Mouse (Mus musculus) testis, adult 2 months (tissue): ENCODE measurements around the gene Coq10a. TPM values are rescaled to one million over a fixed set of nuclear protein-coding genes. Genes with fewer than 3 reads are reported as not detected.
A peak's percentile ranks its signal among the peaks of the same experiment; 100 is the strongest.

Experiments used
- H3K27ac ChIP-seq: fragments of 200-500 bp; 2 replicates; pipeline ENCODE4 v1.5.1; 2012; ENCODE audit warnings: low read depth, low read length; ENCODE audit not compliant: control insufficient read depth, insufficient read depth
- H3K27me3 ChIP-seq: fragments of 200-500 bp; 2 replicates; pipeline ENCODE4 v1.6.1; 2012; ENCODE audit warnings: mild to moderate bottlenecking, low read length, moderate library complexity; ENCODE audit not compliant: control insufficient read depth, insufficient read depth
- H3K36me3 ChIP-seq: fragments of 200-500 bp; 2 replicates; pipeline ENCODE4 v1.6.1; 2012; ENCODE audit warnings: mild to moderate bottlenecking, low read length; ENCODE audit not compliant: control insufficient read depth, insufficient read depth
- H3K4me1 ChIP-seq: fragments of 200-500 bp; 2 replicates; pipeline ENCODE4 v1.6.1; 2012; ENCODE audit warnings: low read length; ENCODE audit not compliant: control insufficient read depth, insufficient read depth
- H3K4me3 ChIP-seq: fragments of 200-500 bp; 2 replicates; pipeline ENCODE4 v1.5.1; 2012; ENCODE audit warnings: low read depth, mild to moderate bottlenecking, low read length, moderate library complexity, mixed read lengths; ENCODE audit not compliant: control insufficient read depth
- CTCF ChIP-seq: fragments of 200-500 bp; IDR thresholded peaks from 2 replicates; pipeline ENCODE4 v1.5.1; 2012; ENCODE audit warnings: low read depth, mild to moderate bottlenecking, inconsistent platforms, low read length, moderate library complexity; ENCODE audit not compliant: control insufficient read depth, insufficient read depth, insufficient replicate concordance
- POLR2A ChIP-seq: fragments of 200-500 bp; IDR thresholded peaks from 2 replicates; pipeline ENCODE4 v1.6.1; 2012; ENCODE audit warnings: low read depth, mild to moderate bottlenecking, inconsistent platforms, low read length, moderate library complexity; ENCODE audit not compliant: control insufficient read depth
- polyA plus RNA-seq: library from polyadenylated mRNA; depleted of rRNA; stranded (reverse); fragments of >200 nt; gene quantifications from 2 replicates; pipeline ENCODE4 v1.2.3, GENCODE M21; 2012

Coq10a gene
- polyA plus RNA-seq, 1 experiment, result 21.2 TPM

GRCm38 (mm10) chr10:128382482-128382881 lies 13.7 kb upstream of the Coq10a start:
- H3K27ac ChIP-seq, result no peak overlapping the region
- no peak overlapping the region for H3K4me3 ChIP-seq
- peaks cover 1% of the 10 kb centered on the region for H3K36me3 ChIP-seq
- H3K4me1 ChIP-seq, result peaks cover 11% of the 10 kb centered on the region
- no peaks in the 10 kb centered on the region for H3K27me3 ChIP-seq
- TF ChIP-seq CTCF (no peak), POLR2A (no peak)

GRCm38 (mm10) chr10:128380565-128380964 lies 11.8 kb upstream of the Coq10a start:
- no peak for TF ChIP-seq CTCF
- H3K4me3 ChIP-seq, result no peak overlapping the region

DNA sequence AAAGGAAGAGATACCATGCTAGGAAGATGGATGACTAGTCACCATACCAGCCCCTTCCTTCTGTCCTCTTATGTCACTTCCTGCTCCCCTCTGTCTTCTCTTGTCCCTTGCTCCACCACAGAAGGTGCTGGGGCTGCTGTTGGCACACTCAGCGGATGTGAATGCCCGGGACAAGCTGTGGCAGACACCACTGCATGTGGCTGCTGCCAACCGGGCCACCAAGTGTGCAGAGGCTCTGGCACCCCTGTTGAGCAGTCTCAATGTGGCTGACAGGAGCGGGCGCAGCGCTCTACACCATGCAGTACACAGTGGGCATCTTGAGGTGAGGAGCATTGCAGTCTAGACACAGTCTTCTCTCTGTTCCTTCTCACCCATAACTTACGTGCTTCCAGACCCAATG lies 10.5 kb upstream of the Coq10a start:
- Histone ChIP-seq H3K36me3 (peaks cover 1% of the 10 kb centered on the region), H3K4me3 (no peak overlapping the region), H3K27ac (no peak overlapping the region), H3K27me3 (no peaks in the 10 kb centered on the region), H3K4me1 (peaks cover 13% of the 10 kb centered on the region)
- TF ChIP-seq CTCF (no peak), POLR2A (no peak)

More at GRCm38 (mm10) chr10:128380565-128380964, 11.8 kb upstream of the Coq10a start:
- no peak overlapping the region for H3K27ac ChIP-seq
- H3K36me3 ChIP-seq, result peaks cover 1% of the 10 kb centered on the region
- peaks cover 13% of the 10 kb centered on the region for H3K4me1 ChIP-seq
- H3K27me3 ChIP-seq, result no peaks in the 10 kb centered on the region

GRCm38 (mm10) chr10:128378462-128378861 lies 9.7 kb upstream of the Coq10a start:
- Histone ChIP-seq H3K4me1 (peaks cover 13% of the 10 kb centered on the region), H3K27me3 (no peaks in the 10 kb centered on the region), H3K27ac (no peak overlapping the region), H3K4me3 (no peak overlapping the region), H3K36me3 (peaks cover 1% of the 10 kb centered on the region)
- TF ChIP-seq CTCF (no peak), POLR2A (no peak)

- H3K4me3 ChIP-seq, result peak overlapping the region; percentile 83
- H3K4me1 ChIP-seq, result peaks cover 13% of the 10 kb centered on the region
- no peak for TF ChIP-seq CTCF
- TF ChIP-seq POLR2A, result no peak
- H3K27me3 ChIP-seq, result no peaks in the 10 kb centered on the region
- peaks cover 1% of the 10 kb centered on the region for H3K36me3 ChIP-seq
- H3K27ac ChIP-seq, result no peak overlapping the region
Measured at GRCm38 (mm10) chr10:128377940-128378448, 9.2 kb upstream of the Coq10a start.

GRCm38 (mm10) chr10:128377222-128377939 lies 8.6 kb upstream of the Coq10a start:
- no peaks in the 10 kb centered on the region for H3K36me3 ChIP-seq
- peaks cover 13% of the 10 kb centered on the region for H3K4me1 ChIP-seq
- H3K27ac ChIP-seq, result peak overlapping the region; percentile 81
- TF ChIP-seq CTCF (no peak), POLR2A (no peak)
- no peaks in the 10 kb centered on the region for H3K27me3 ChIP-seq
- H3K4me3 ChIP-seq, result peak overlapping the region; percentile 83

DNA sequence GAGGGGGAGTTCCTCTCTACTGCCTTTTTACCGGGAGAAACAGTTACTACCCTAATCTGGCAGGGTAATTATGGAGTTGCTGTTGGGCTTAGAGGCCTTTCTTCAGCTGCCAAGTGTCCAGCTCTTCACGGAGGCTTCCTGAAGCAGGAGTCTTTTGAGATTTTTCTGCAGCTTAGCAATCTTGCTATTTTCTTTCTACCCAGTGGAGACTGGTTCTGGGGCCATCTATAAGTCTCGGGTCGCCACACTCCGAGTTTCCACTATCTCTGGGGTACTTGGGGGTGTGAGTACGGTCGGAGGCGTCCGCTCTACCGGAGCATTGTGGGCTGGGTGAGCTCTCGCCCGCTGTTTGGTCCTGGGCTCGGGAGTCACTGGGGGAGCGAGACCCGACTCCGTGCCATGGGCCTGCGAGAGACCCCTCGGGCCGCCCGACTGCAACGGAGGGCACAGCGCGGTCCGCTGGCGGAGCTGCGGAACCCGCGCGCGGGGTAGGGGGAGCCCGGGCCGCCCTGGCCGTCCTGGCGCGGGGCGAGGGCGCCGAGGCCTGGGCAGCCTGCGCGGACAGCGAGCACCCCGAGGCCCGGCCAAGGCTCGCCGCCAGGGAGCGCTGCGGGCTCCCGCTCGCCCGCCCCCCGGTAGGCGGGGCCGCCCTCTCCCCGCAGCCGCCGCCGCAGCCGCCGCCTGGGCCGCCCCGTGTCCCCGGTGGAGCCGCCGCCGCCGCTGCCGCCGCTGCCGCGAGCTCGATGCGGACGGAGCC lies 7.8 kb upstream of the Coq10a start, which contains the start of gene Ankrd52:
Ankrd52 (plus strand) TSS at position 661 of the 757 bp plus-strand sequence.
- no peaks in the 10 kb centered on the region for H3K27me3 ChIP-seq
- H3K36me3 ChIP-seq, result no peaks in the 10 kb centered on the region
- peak within 1 kb of the TSS; percentile 83 for H3K4me3 ChIP-seq
- TF ChIP-seq POLR2A (peak; percentile 60; the same call in 1 of the 2 replicates), CTCF (peak; percentile 24; the same call in 1 of the 2 replicates)
- peak within 1 kb of the TSS; percentile 81 for H3K27ac ChIP-seq
- H3K4me1 ChIP-seq, result peaks cover 13% of the 10 kb centered on the region
